Mouse (Mus musculus): ENCODE measurements around the gene Eps8l1. TPM values are rescaled to one million over a fixed set of nuclear protein-coding genes. Genes with fewer than 3 reads are reported as not detected.

Gene Eps8l1
- total RNA-seq, 2 experiments from 2014 or later = 2.8 to 5.3 TPM

DNA sequence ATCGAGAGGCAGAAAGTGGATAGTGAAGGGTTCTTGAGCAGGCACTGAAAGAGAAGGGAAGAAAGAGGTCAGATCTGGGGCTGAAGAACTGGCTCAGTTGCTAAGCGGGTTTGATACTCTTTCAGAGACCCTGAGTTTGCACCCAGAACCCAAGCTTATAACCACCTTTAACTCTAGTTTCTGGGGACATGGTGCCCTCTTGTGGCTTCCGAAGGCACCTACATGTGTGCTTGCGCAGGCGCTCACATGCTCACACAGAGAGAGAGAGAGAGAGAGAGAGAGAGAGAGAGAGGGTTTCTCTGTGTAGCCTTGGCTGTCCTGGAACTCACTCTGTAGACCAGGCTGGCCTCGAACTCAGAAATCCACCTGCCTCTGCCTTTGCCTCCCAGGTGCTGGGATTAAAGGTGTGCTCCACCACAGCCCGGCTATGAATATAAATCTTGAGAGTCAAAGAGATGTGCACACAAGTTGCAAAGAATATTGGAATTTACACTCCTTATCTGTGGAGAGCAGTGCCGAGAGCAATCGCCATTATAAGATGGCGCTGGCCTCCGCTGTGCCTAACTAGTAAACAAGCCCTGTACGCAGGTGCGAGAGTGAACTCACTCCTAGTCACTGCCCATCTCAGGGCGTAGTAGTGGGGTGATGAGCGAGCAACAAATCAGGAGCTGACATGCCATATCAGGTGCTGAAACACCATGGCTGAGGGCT lies 63.9 kb downstream of the Eps8l1 start, which contains the start of gene Tnni3:
TSS of gene Tnni3 (minus strand) at position 18 of the 711 bp plus-strand sequence.
- peak; percentile 31 to 56 for DNase-seq (ENCODE audit: low spot score in 2 of 2)
- intact Hi-C loops (cut with DNase I) = loop anchor here (2.0 kb wide), 2 partner anchors 46 to 94 kb away; no protein-coding TSS in a partner anchor

- intact Hi-C loops (cut with DNase I) = loop anchor here (2.0 kb wide), 1 partner anchor 16 kb away; no protein-coding TSS in a partner anchor
- DNase-seq (ENCODE audit: low spot score in 2 of 2) = peak; percentile 69 to 78
Measured at GRCm38 (mm10) chr7:4526341-4527301, 66.1 kb downstream of the Eps8l1 start.

- intact Hi-C loops (cut with DNase I) = loop anchor here (2.0 kb wide), 1 partner anchor 16 kb away; no protein-coding TSS in a partner anchor
- no peak for DNase-seq (ENCODE audit: low spot score in 2 of 2)
Measured at GRCm38 (mm10) chr7:4527302-4527689, 66.8 kb downstream of the Eps8l1 start.

Small RNA genes within 50 kb of the gene (microRNA-seq; reads per million reads assigned to microRNA genes)
- 0 reads per million in 2 experiments for gene Gm24605

Other genes with a start within 250 kb of the Eps8l1 start
- not detected for gene Lilra5, start 222.9 kb upstream of the Eps8l1 start, total RNA-seq (2021)
- gene Ncr1, start 123.0 kb upstream of the Eps8l1 start, total RNA-seq (2021) = not detected
- gene Gp6, start 62.9 kb upstream of the Eps8l1 start, total RNA-seq (2021) = not detected
- gene Rdh13, start 15.0 kb upstream of the Eps8l1 start, total RNA-seq (2021) = 10 to 100 TPM; 22.5 to 24.1 TPM
- gene Ppp1r12c, start 41.0 kb downstream of the Eps8l1 start, total RNA-seq (2021) = 100 to 1,000 TPM; 131 to 156 TPM
- gene Tnnt1, start 55.7 kb downstream of the Eps8l1 start, total RNA-seq (2021) = 10 to 100 TPM in 1 of 2 experiments, 1 to 10 TPM in 1; 4.6 to 10.2 TPM
- gene Tnni3, start 63.6 kb downstream of the Eps8l1 start, total RNA-seq (2021) = 1 to 10 TPM; 1.0 to 1.2 TPM
- under 1 TPM; 0.23 to 0.46 TPM for gene Dnaaf3, start 71.8 kb downstream of the Eps8l1 start, total RNA-seq (2021)
- gene Syt5, start 86.9 kb downstream of the Eps8l1 start, total RNA-seq (2021) = 100 to 1,000 TPM; 261 to 281 TPM
- gene Ptprh, start 143.4 kb downstream of the Eps8l1 start, total RNA-seq (2021) = under 1 TPM; 0.46 to 0.71 TPM
- gene Tmem86b, start 170.7 kb downstream of the Eps8l1 start, total RNA-seq (2021) = 10 to 100 TPM; 14.0 to 16.7 TPM
- 100 to 1,000 TPM; 145 to 148 TPM for gene Ppp6r1, start 198.3 kb downstream of the Eps8l1 start, total RNA-seq (2021)
- 100 to 1,000 TPM in 1 of 2 experiments, 10 to 100 TPM in 1; 91.8 to 105 TPM for gene Hspbp1, start 224.4 kb downstream of the Eps8l1 start, total RNA-seq (2021)
- 100 to 1,000 TPM; 394 to 407 TPM for gene Brsk1, start 229.9 kb downstream of the Eps8l1 start, total RNA-seq (2021)